Mouse (Mus musculus): ENCODE results near the gene Wdr82. TPM values are rescaled to one million over a fixed set of nuclear protein-coding genes. Genes with fewer than 3 reads are reported as not detected.

Wdr82 gene
- total and polyA plus RNA-seq, 3 experiments: 30.5 to 37.0 (median 35.1) TPM

DNA sequence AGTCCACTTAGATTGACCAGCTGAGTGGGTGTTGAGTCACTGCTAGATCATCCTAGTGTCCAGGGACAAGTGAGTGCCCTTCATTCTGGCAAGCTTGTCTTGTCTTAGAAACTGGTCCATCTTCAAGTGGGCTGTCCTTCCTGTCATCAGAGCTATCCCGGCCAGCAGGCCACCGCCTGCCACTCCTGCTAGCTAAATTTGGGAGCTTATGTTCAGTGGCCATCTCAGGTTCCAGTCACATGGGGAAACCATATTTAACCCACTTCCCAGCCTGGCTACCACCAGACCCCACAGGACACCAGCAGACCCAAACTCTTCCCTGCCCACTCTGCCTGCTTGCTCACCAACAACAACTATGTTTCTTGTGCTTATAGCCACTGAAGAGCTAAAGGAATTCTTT, 35.8 kb downstream of the Wdr82 start:
- TF ChIP-seq EP300 (IDR thresholded peaks at IDR 0.05; ENCODE audit: insufficient read depth, low read depth, low read length) (no peak), CTCF (IDR thresholded peaks at IDR 0.05) (no peak), POLR2A (IDR thresholded peaks at IDR 0.05; ENCODE audit: insufficient read depth, low read depth, low read length) (peak; percentile 96)

DNA sequence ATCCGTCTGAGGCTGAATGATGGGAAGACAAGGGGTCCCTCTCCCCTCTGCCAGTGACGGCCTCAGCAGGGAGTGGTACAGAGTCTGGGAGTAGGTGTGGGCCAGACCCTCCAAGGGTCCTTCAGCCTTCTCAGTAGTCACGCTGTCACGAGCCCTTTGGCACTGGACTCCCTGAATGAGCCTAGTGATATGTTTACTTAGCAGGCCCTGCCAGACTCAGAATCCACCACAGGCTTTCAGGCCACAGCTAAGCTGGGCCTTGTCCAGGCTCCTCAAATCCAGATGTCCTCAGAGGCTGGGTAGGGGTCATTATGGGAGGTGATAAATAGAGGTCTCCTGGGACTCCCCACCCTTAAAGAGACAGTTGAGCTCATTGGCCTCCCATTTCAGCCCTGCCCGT, 37.5 kb downstream of the Wdr82 start:
- no peaks in the 10 kb centered on the region for H3K27me3 ChIP-seq (ENCODE audit: control insufficient read depth, insufficient read depth, low read length)
- intact Hi-C loops (cut with DNase I): no loop called here
- TF ChIP-seq POLR2A (IDR thresholded peaks at IDR 0.05; ENCODE audit: insufficient read depth, low read depth, low read length): no peak
- TF ChIP-seq EP300 (IDR thresholded peaks at IDR 0.05; ENCODE audit: insufficient read depth, low read depth, low read length): no peak
- no peak for TF ChIP-seq CTCF (IDR thresholded peaks at IDR 0.05)
- H3K79me2 ChIP-seq (replicated peaks; ENCODE audit: control insufficient read depth, insufficient read depth, low read length): peaks cover 5% of the 10 kb centered on the region
- peaks cover 16% of the 10 kb centered on the region for H3K4me1 ChIP-seq (ENCODE audit: control insufficient read depth, insufficient read depth, low read length)
- H3K4me3 ChIP-seq: peak overlapping the region; percentile 47
- H3K36me3 ChIP-seq (ENCODE audit: control insufficient read depth, insufficient read depth, low read length): no peaks in the 10 kb centered on the region
- H3K27ac ChIP-seq: peak overlapping the region; percentile 70
- WGBS: 67% methylated on average over 5 of the region's 5 CpGs
- DNase-seq: no peak
- peak overlapping the region; percentile 74 for H3K9ac ChIP-seq (ENCODE audit: low read depth, low read length)

More for the DNA sequence above, 35.8 kb downstream of the Wdr82 start:
- H3K4me1 ChIP-seq (ENCODE audit: control insufficient read depth, insufficient read depth, low read length): peaks cover 17% of the 10 kb centered on the region
- H3K27ac ChIP-seq: peak overlapping the region; percentile 95
- no peaks in the 10 kb centered on the region for H3K27me3 ChIP-seq (ENCODE audit: control insufficient read depth, insufficient read depth, low read length)
- peak; percentile 62 to 75 for DNase-seq
- intact Hi-C loops (cut with DNase I): no loop called here
- H3K4me3 ChIP-seq: peak overlapping the region; percentile 46
- peaks cover 5% of the 10 kb centered on the region for H3K79me2 ChIP-seq (replicated peaks; ENCODE audit: control insufficient read depth, insufficient read depth, low read length)
- WGBS: 14% methylated on average over 2 of the region's 2 CpGs
- H3K36me3 ChIP-seq (ENCODE audit: control insufficient read depth, insufficient read depth, low read length): no peaks in the 10 kb centered on the region
- H3K9ac ChIP-seq (ENCODE audit: low read depth, low read length): peak overlapping the region; percentile 74

DNA sequence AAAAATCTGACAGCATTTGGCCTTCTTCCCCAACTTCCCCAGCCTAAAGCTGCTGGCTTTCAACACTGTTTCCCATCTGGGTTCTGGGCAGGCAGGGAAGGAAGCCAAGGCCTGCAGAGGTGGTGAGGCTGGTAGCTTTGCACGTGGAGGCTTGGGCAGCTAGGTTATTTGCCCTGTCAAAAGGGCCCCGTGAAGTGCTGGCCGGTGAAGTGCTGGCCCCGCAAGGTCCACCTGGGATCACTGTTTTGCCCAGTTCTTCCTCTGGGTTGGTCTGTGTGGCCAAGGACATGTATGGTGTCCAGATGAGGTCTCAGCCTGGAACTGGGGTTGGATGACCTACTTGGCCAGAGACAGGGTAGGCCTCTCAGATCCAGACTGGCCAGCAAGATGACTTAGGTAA, 39.2 kb downstream of the Wdr82 start:
- intact Hi-C loops (cut with DNase I): loop anchor here (5.0 kb wide), 4 partner anchors 38 to 88 kb away; partner anchors contain the start of genes Glyctk and Wdr82
- no peaks in the 10 kb centered on the region for H3K27me3 ChIP-seq (ENCODE audit: control insufficient read depth, insufficient read depth, low read length)
- no peak overlapping the region for H3K9ac ChIP-seq (ENCODE audit: low read depth, low read length)
- H3K4me3 ChIP-seq: no peak overlapping the region; the same call in 1 of the 2 replicates
- no peaks in the 10 kb centered on the region for H3K36me3 ChIP-seq (ENCODE audit: control insufficient read depth, insufficient read depth, low read length)
- no peak for TF ChIP-seq CTCF (IDR thresholded peaks at IDR 0.05)
- TF ChIP-seq POLR2A (IDR thresholded peaks at IDR 0.05; ENCODE audit: insufficient read depth, low read depth, low read length): no peak
- 0 out of 2 replicates have a peak, but pooled peaks have one; percentile 24 for TF ChIP-seq EP300 (IDR thresholded peaks at IDR 0.05; ENCODE audit: insufficient read depth, low read depth, low read length)
- H3K4me1 ChIP-seq (ENCODE audit: control insufficient read depth, insufficient read depth, low read length): peaks cover 9% of the 10 kb centered on the region
- peak overlapping the region; percentile 70 for H3K27ac ChIP-seq
- DNase-seq: peak in 1 of 2 experiments; percentile 67
- peaks cover 5% of the 10 kb centered on the region for H3K79me2 ChIP-seq (replicated peaks; ENCODE audit: control insufficient read depth, insufficient read depth, low read length)
- WGBS: 60% methylated on average over 4 of the region's 4 CpGs

DNA sequence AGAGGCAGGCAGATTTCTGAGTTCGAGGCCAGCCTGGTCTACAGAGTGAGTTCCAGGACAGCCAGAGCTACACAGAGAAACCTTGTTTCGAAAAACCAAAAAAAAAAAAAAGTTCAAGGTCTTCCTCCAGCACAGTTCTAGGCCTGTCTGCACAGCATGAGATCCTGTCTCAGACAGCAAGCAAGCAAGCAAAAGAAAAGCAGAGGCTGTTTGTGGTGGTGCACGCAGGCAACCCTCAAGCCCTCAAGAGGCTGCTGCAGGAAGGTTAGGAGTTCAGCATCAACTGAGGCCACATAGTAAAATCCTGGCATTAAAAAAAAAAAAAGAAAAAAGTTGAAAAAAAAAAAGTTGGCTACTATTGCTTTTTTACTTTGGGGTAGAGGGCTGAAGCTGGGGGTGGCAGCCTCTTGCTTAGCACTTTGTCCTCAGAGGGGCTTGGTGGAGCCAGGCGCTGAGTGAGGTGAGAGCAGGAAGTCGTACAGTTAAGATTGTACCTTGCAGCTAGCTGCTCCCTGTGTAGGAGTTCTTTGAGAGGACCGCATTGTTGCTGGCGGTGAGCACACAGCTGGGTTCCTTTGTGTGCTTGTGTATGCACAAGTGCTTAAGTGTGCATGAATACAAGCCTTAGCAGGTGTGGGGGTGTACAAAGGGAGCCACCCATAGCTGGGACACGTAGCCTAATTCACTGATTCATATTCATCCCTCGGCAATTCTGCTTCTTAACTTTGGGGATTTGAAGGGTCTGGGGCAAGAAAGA, 40.3 kb downstream of the Wdr82 start:
- H3K36me3 ChIP-seq (ENCODE audit: control insufficient read depth, insufficient read depth, low read length): no peaks in the 10 kb centered on the region
- intact Hi-C loops (cut with DNase I): loop anchor here (5.0 kb wide), 4 partner anchors 39 to 89 kb away; partner anchors contain the start of genes Glyctk and Wdr82
- H3K27me3 ChIP-seq (ENCODE audit: control insufficient read depth, insufficient read depth, low read length): no peaks in the 10 kb centered on the region
- 69% methylated on average over 9 of the region's 9 CpGs for WGBS
- no peak overlapping the region; the same call in 1 of the 2 replicates for H3K27ac ChIP-seq
- peaks cover 5% of the 10 kb centered on the region for H3K4me1 ChIP-seq (ENCODE audit: control insufficient read depth, insufficient read depth, low read length)
- TF ChIP-seq EP300 (IDR thresholded peaks at IDR 0.05; ENCODE audit: insufficient read depth, low read depth, low read length): no peak
- no peak for TF ChIP-seq CTCF (IDR thresholded peaks at IDR 0.05)
- no peak for TF ChIP-seq POLR2A (IDR thresholded peaks at IDR 0.05; ENCODE audit: insufficient read depth, low read depth, low read length)
- H3K9ac ChIP-seq (ENCODE audit: low read depth, low read length): no peak overlapping the region
- peaks cover 5% of the 10 kb centered on the region for H3K79me2 ChIP-seq (replicated peaks; ENCODE audit: control insufficient read depth, insufficient read depth, low read length)
- H3K4me3 ChIP-seq: peak overlapping the region; percentile 5; the same call in 1 of the 2 replicates
- no peak for DNase-seq

DNA sequence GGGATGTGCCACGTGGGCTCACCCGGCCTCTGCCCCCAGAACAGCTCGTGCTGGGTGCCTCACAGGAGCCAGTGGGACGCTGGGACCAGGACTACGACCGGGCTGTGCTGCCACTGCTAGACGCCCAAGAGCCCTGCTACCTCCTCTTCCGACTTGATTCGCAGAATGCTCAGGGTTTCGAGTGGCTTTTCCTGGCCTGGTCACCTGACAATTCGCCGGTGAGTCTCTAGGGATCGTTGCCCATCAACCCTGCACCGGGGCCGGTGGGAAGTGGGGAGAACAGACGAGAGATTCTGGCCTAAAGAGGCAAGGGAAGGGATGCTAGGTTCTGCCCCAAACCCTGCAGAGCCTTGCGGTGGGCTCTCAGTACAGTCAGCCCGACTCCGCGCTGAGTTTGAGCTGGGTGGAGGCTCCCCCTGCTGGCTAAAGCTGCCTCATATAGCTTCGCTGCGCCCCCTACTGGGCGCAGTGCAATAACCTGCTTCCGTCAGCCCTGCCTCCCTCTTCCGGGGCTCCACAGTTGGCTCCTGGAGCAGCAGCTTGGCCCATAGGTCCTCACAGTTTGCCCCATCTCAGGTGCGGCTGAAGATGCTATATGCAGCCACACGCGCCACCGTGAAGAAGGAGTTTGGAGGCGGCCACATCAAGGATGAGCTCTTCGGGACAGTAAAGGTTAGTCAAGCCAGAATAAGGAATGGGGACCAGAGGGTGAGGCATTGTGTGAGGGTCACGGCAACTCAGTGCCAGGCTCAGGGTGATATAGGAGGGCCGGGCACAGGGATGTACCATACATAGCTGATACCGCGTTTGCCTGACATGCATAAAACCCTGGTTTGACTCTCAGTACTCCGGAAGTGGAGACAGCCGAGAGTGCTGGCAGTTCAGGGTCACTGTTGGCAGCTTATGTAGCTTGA, 41.2 kb downstream of the Wdr82 start:
- peak overlapping the region; percentile 11 for H3K9ac ChIP-seq (ENCODE audit: low read depth, low read length)
- no peaks in the 10 kb centered on the region for H3K27me3 ChIP-seq (ENCODE audit: control insufficient read depth, insufficient read depth, low read length)
- peaks cover 5% of the 10 kb centered on the region for H3K79me2 ChIP-seq (replicated peaks; ENCODE audit: control insufficient read depth, insufficient read depth, low read length)
- TF ChIP-seq EP300 (IDR thresholded peaks at IDR 0.05; ENCODE audit: insufficient read depth, low read depth, low read length) (peak; percentile 61; the same call in 1 of the 2 replicates), CTCF (IDR thresholded peaks at IDR 0.05) (no peak; the same call in 1 of the 2 replicates), POLR2A (IDR thresholded peaks at IDR 0.05; ENCODE audit: insufficient read depth, low read depth, low read length) (no peak)
- 27% methylated on average over 37 of the region's 37 CpGs for WGBS
- no peaks in the 10 kb centered on the region for H3K36me3 ChIP-seq (ENCODE audit: control insufficient read depth, insufficient read depth, low read length)
- H3K4me1 ChIP-seq (ENCODE audit: control insufficient read depth, insufficient read depth, low read length): peaks cover 3% of the 10 kb centered on the region; the same call in 1 of the 2 replicates
- intact Hi-C loops (cut with DNase I): loop anchor here (5.0 kb wide), 4 partner anchors 40 to 90 kb away; partner anchors contain the start of genes Glyctk and Wdr82
- peak overlapping the region; percentile 5; the same call in 1 of the 2 replicates for H3K4me3 ChIP-seq
- peak; percentile 85 to 87 for DNase-seq
- H3K27ac ChIP-seq: peak overlapping the region; percentile 37; the same call in 1 of the 2 replicates

Measured in heart, adult 2 months (tissue).